Mouse (Mus musculus) MEL (cell line): Measurements from ENCODE around the gene Sec13. TPM values are rescaled to one million over a fixed set of nuclear protein-coding genes. Genes with fewer than 3 reads are reported as not detected.

Experiments used
- DNase-seq: peaks from one replicate; pipeline ENCODE4 v3.0.0; 2011; ENCODE audit warnings: low read depth, low spot score
- H3K27ac ChIP-seq: 2 replicates; pipeline ENCODE4 v1.5.1; 2012; ENCODE audit warnings: low read depth, mild to moderate bottlenecking, control low read depth, low read length, moderate library complexity; ENCODE audit not compliant: control insufficient read depth
- H3K27me3 ChIP-seq, 2 experiments: fragments of 150-350 bp in 1 of 2; sonication (generic) in 1 of 2; 2 replicates each; pipeline ENCODE4 v1.6.1; 2012; ENCODE audit warnings: low read length in 2 of 2, mild to moderate bottlenecking in 2 of 2, improper control_type of control experiment in 1 of 2, moderate library complexity in 1 of 2; ENCODE audit not compliant: insufficient read depth in 2 of 2, control insufficient read depth in 1 of 2
- H3K36me3 ChIP-seq, 2 experiments: 2 replicates each; pipeline ENCODE4 v1.6.1; 2012 to 2014; ENCODE audit warnings: low read length in 2 of 2, improper control_type of control experiment in 1 of 2, inconsistent platforms in 1 of 2, mild to moderate bottlenecking in 1 of 2; ENCODE audit not compliant: insufficient read depth in 2 of 2, control insufficient read depth in 1 of 2
- H3K4me1 ChIP-seq, 2 experiments: fragments of 150-350 bp in 1 of 2; sonication (generic) in 1 of 2; 2 replicates each; pipeline ENCODE4 v1.6.1; 2012; ENCODE audit warnings: low read length in 2 of 2, improper control_type of control experiment in 1 of 2, mild to moderate bottlenecking in 1 of 2; ENCODE audit not compliant: insufficient read depth in 2 of 2, control insufficient read depth in 1 of 2
- H3K4me3 ChIP-seq, 2 experiments: fragments of 150-350 bp in 1 of 2; sonication (generic) in 1 of 2; 2 replicates each; pipeline ENCODE4 v1.5.1; 2012; ENCODE audit warnings: low read depth in 2 of 2, low read length in 2 of 2, mild to moderate bottlenecking in 2 of 2, moderate library complexity in 2 of 2, control low read depth in 1 of 2, improper control_type of control experiment in 1 of 2; ENCODE audit not compliant: control insufficient read depth in 1 of 2, insufficient read depth in 1 of 2
- H3K79me2 ChIP-seq: 2 replicates; pipeline ENCODE4 v1.6.1; 2012; ENCODE audit warnings: mild to moderate bottlenecking, low read length, moderate library complexity; ENCODE audit not compliant: control insufficient read depth, poor library complexity, insufficient read depth
- H3K9ac ChIP-seq: 2 replicates; pipeline ENCODE4 v1.6.1; 2012; ENCODE audit warnings: low read depth, mild to moderate bottlenecking, control low read depth, low read length, moderate library complexity; ENCODE audit not compliant: control insufficient read depth, poor library complexity, severe bottlenecking
- H3K9me3 ChIP-seq: fragments of 150-350 bp; sonication (generic); replicated peaks from 2 replicates; pipeline ENCODE4 v1.6.1; 2012; ENCODE audit warnings: mild to moderate bottlenecking, low read length, improper control_type of control experiment, moderate library complexity; ENCODE audit not compliant: insufficient read depth
- CHD1 ChIP-seq: IDR thresholded peaks from 2 replicates; pipeline ENCODE4 v1.6.1; 2012; ENCODE audit warnings: low read depth, mild to moderate bottlenecking, inconsistent platforms, low read length, improper control_type of control experiment
- CHD2 ChIP-seq: IDR thresholded peaks from 2 replicates; pipeline ENCODE4 v1.6.1; 2011; ENCODE audit warnings: low read length, improper control_type of control experiment
- E2F4 ChIP-seq: IDR thresholded peaks from 2 replicates; pipeline ENCODE4 v1.6.1; 2011; ENCODE audit warnings: low read depth, low read length, improper control_type of control experiment, borderline replicate concordance
- ELF1 ChIP-seq: IDR thresholded peaks from 2 replicates; pipeline ENCODE4 v1.6.1; 2014; ENCODE audit warnings: low read depth, mild to moderate bottlenecking, inconsistent platforms, low read length, improper control_type of control experiment, moderate library complexity
- EP300 ChIP-seq, 2 experiments: IDR thresholded peaks; 2 replicates each; pipeline ENCODE4 v1.6.1; 2011; ENCODE audit warnings: improper control_type of control experiment in 2 of 2, low read length in 2 of 2, low read depth in 1 of 2, mild to moderate bottlenecking in 1 of 2
- ETS1 ChIP-seq: IDR thresholded peaks from 2 replicates; pipeline ENCODE4 v1.6.1; 2012; ENCODE audit warnings: low read depth, mild to moderate bottlenecking, inconsistent platforms, low read length, improper control_type of control experiment, moderate library complexity
- MAFK ChIP-seq: IDR thresholded peaks from 2 replicates; pipeline ENCODE4 v1.6.1; 2011; ENCODE audit warnings: low read depth, mild to moderate bottlenecking, low read length, improper control_type of control experiment, borderline replicate concordance
- MEF2A ChIP-seq: IDR thresholded peaks from 2 replicates; pipeline ENCODE4 v1.6.1; 2014; ENCODE audit warnings: low read depth, mild to moderate bottlenecking, inconsistent platforms, low read length, improper control_type of control experiment; ENCODE audit not compliant: poor library complexity, insufficient replicate concordance, severe bottlenecking; ENCODE audit errors: extremely low read depth
- MXI1 ChIP-seq: IDR thresholded peaks from 2 replicates; pipeline ENCODE4 v1.6.1; 2011; ENCODE audit warnings: mild to moderate bottlenecking, low read depth, low read length, improper control_type of control experiment
- MYB ChIP-seq: IDR thresholded peaks from 2 replicates; pipeline ENCODE4 v1.6.1; 2011; ENCODE audit warnings: mild to moderate bottlenecking, low read depth, low read length, improper control_type of control experiment
- NELFE ChIP-seq: IDR thresholded peaks from 2 replicates; pipeline ENCODE4 v1.6.1; 2011; ENCODE audit warnings: low read depth, low read length, improper control_type of control experiment
- POLR2AphosphoS2 ChIP-seq: IDR thresholded peaks from 2 replicates; pipeline ENCODE4 v1.6.1; 2011; ENCODE audit warnings: low read length, improper control_type of control experiment
- SMC3 ChIP-seq: IDR thresholded peaks from 2 replicates; pipeline ENCODE4 v1.6.1; 2011; ENCODE audit warnings: low read depth, low read length, improper control_type of control experiment
- TAL1 ChIP-seq: IDR thresholded peaks from 2 replicates; pipeline ENCODE4 v1.6.1; 2012; ENCODE audit warnings: mild to moderate bottlenecking, inconsistent platforms, low read length, moderate library complexity, mixed read lengths
- ZC3H11A ChIP-seq: IDR thresholded peaks from 2 replicates; pipeline ENCODE4 v1.6.1; 2012; ENCODE audit warnings: low read depth, mild to moderate bottlenecking, inconsistent platforms, low read length, improper control_type of control experiment
- ZMIZ1 ChIP-seq: IDR thresholded peaks from 2 replicates; pipeline ENCODE4 v1.6.1; 2012; ENCODE audit warnings: low read depth, mild to moderate bottlenecking, inconsistent platforms, low read length, improper control_type of control experiment, moderate library complexity
- ZNF384 ChIP-seq: IDR thresholded peaks from 2 replicates; pipeline ENCODE4 v1.6.1; 2012; ENCODE audit warnings: low read depth, mild to moderate bottlenecking, inconsistent platforms, low read length, improper control_type of control experiment
- polyA plus RNA-seq, 2 experiments: library from polyadenylated mRNA; stranded (reverse) in 1 of 2; unstranded in 1 of 2; fragments of >175 nt in 1 of 2; fragments of >200 nt in 1 of 2; gene quantifications; 2 replicates each; pipeline versions ENCODE4 v1.2.1 to v1.2.4; 2012; ENCODE audit warnings: low replicate concordance in 2 of 2, low read depth in 1 of 2; ENCODE audit not compliant: insufficient read length in 2 of 2, insufficient read depth in 1 of 2, missing spikeins in 1 of 2
- total RNA-seq: library from RNA; depleted of rRNA; stranded (reverse); fragments of 300-350 nt; gene quantifications from 2 replicates; pipeline ENCODE4 v1.2.3, GENCODE M21; 2012

The Sec13 gene
- total and polyA plus RNA-seq, 3 experiments = 182 to 269 (median 209) TPM

DNA sequence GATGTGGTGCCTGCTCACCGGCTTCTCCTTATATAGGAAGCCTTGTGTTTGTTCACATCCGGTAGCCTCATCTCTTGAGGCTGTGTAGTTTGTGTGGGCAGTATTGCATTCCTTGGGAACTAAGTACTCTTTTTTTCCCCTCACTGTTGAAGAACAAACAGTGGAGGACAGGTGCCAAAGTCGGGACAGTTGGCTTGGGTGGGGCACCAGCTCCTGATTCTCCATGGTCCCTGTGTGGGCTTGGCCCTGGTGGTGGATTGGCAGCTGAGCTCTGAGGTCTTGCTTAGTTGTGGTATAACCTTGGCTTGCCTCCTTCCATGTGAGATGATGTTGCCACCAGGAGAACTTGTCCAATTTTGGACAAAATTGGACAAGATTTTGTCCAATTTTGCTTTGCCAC, 20.7 kb downstream of the Sec13 start, which contains the start of gene Ghrl:
TSS of gene Ghrl (minus strand) at position 3 of the 400 bp plus-strand sequence.
- H3K27me3 ChIP-seq = no peaks in the 10 kb centered on the region
- DNase-seq = no peak
- no peak within 1 kb of the TSS for H3K27ac ChIP-seq
- H3K36me3 ChIP-seq = peaks cover 0 to 16% of the 10 kb centered on the region in 2 experiments; a peak in 2 of 4 replicates
- no peaks in the 10 kb centered on the region for H3K9me3 ChIP-seq
- no peaks in the 10 kb centered on the region for H3K4me1 ChIP-seq
- no peak for TF ChIP-seq ELF1
- TF ChIP-seq SMC3 = no peak
- no peak for TF ChIP-seq MYB
- no peak for TF ChIP-seq E2F4
- TF ChIP-seq MAFK = no peak
- TF ChIP-seq MXI1 = no peak
- TF ChIP-seq EP300 (IDR thresholded peaks at IDR 0.05; ENCODE audit: low read depth in 1 of 2, low read length in 2 of 2) = no peak
- TF ChIP-seq POLR2AphosphoS2 = no peak
- TF ChIP-seq CHD1 = no peak
- TF ChIP-seq MEF2A = no peak
- no peak for TF ChIP-seq NELFE
- TF ChIP-seq CHD2 = no peak
- TF ChIP-seq ZMIZ1 = no peak
- TF ChIP-seq TAL1 = no peak
- no peak for TF ChIP-seq ZC3H11A
- no peak within 1 kb of the TSS for H3K4me3 ChIP-seq
- H3K9ac ChIP-seq = no peak within 1 kb of the TSS
- H3K79me2 ChIP-seq = no peaks in the 10 kb centered on the region

DNA sequence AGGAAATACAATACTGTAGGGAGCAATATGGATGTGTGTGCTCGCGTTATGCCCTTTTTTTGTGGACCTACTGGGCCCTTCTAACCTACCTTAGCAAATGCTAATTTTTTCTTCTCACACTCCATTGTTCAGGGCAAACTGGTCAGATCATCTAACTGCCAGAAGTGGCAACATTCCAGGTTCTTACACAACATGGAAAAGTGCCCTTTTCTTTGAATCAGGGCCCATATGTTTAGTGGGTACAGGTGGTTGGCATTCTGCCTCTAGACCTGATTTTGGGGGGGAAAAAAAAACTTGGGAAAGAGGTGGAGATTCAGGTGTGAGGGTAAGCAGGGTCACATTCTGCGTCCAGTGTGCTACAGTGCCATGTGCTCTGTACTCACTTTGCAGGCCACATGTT, 23.0 kb downstream of the Sec13 start:
- Histone ChIP-seq H3K79me2 (no peaks in the 10 kb centered on the region), H3K9ac (no peak overlapping the region), H3K27me3 (no peaks in the 10 kb centered on the region), H3K4me3 (no peak overlapping the region), H3K9me3 (no peaks in the 10 kb centered on the region), H3K27ac (no peak overlapping the region), H3K36me3 (peaks cover 6 to 29% of the 10 kb centered on the region in 2 experiments; a peak in 3 of 4 replicates), H3K4me1 (no peaks in the 10 kb centered on the region; a peak in 1 of 4 replicates)
- no peak for DNase-seq
- TF ChIP-seq MAFK (no peak), ZMIZ1 (no peak), ETS1 (no peak), ZNF384 (no peak)
